ENCODE assay signal across 9 mouse cellular contexts in the genomic region with DNA sequence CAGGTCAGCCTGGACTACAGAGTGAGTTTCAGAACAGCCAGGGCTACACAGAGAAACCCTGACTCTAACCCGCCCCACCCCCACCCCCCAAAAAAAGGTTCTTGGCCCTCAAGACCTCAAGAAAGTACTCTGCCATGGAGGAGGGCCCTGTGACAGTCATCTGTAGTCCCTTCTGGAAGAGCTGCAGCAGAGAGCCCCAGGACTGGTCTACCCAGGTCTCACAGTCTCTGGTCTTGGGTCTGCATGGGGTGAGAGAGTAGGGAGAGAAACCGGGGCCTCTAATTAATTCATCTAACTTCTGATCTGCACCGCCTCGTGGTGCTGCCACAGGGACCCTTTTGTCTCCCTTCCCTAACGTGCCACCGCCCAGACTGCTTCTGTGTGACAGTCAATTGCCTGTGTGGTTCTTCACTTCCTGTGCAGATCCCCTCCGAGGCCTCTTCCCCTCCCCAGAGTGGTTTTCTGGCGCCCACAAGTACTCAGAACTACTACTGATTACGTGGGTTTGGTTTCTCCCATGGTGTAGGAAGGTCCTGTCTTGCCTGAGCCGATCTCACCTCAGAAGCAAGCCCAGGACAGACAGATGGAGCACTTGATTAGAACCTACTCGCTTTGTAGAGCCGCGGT.
A peak's percentile ranks its signal among the peaks of the same experiment; 100 is the strongest.
DNase-seq lines count a peak whose midpoint lies in the region; ATAC-seq and TF ChIP-seq lines count a peak whose summit lies in the region.
"Had no signal": no experiment of that assay in that cellular context is flagged by ENCODE, and none has a peak within 500 bp of the region (broad histone marks: within the 10 kb centered on the region; RNA-seq: fewer than 3 reads in every experiment).

No protein-coding gene starts in this region.

- no peak overlapping the region for H3K4me3 ChIP-seq in hindbrain, embryonic 12.5 days
- no peak overlapping the region for H3K4me3 ChIP-seq in hindbrain, postnatal 0 days (ENCODE audit: low read length)
- H3K4me3 ChIP-seq in CH12.LX (replicated peaks in 1 of 3; ENCODE audit: low read depth in 2 of 3, low read length in 2 of 3, poor library complexity in 1 of 3), result no peak overlapping the region
- no peak overlapping the region for H3K4me3 ChIP-seq in liver, embryonic 14.5 days (ENCODE audit: insufficient read depth in 1 of 2, low read depth in 2 of 2, low read length in 2 of 2)

- TF ChIP-seq POLR2A in CH12.LX (IDR thresholded peaks at IDR 0.05; ENCODE audit: low read depth, low read length), result no peak

- ATAC-seq in hindbrain, embryonic 12.5 days (ENCODE audit: low FRiP score), result peak; percentile 32; the same call in 1 of the 2 replicates
- no peak for ATAC-seq in hindbrain, postnatal 0 days
- ATAC-seq in liver, embryonic 14.5 days (ENCODE audit: insufficient read depth), result peak; percentile 28; the same call in 1 of the 2 replicates

- H3K4me2 ChIP-seq in hindbrain, embryonic 12.5 days (replicated peaks), result no peak overlapping the region
- no peak overlapping the region for H3K4me2 ChIP-seq in hindbrain, postnatal 0 days (ENCODE audit: low read depth, low read length)
- peak overlapping the region; percentile 73 for H3K4me2 ChIP-seq in CH12.LX (ENCODE audit: insufficient read depth, low read depth, poor library complexity, severe bottlenecking)
- H3K4me2 ChIP-seq in liver, embryonic 14.5 days (ENCODE audit: low read depth), result no peak overlapping the region

- intact Hi-C loops in gastrocnemius, postnatal 36 days (cut with DNase I), result no loop called here

- in situ Hi-C loops in CH12.LX (cut with MboI; ENCODE audit: low pct_ligation_motif_present, low pct_unique_long_range_greater_than_20kb, low sequenced_read_pairs), result no loop called here

- no peak overlapping the region for H3K9ac ChIP-seq in hindbrain, embryonic 12.5 days
- no peak overlapping the region for H3K9ac ChIP-seq in hindbrain, postnatal 0 days (replicated peaks; ENCODE audit: low read length)
- no peak overlapping the region for H3K9ac ChIP-seq in CH12.LX (ENCODE audit: insufficient read depth, low read depth)
- no peak overlapping the region for H3K9ac ChIP-seq in liver, embryonic 14.5 days (replicated peaks)

- H3K27me3 ChIP-seq in hindbrain, embryonic 12.5 days, result no peaks in the 10 kb centered on the region
- no peaks in the 10 kb centered on the region for H3K27me3 ChIP-seq in hindbrain, postnatal 0 days (ENCODE audit: insufficient read depth, low read length)
- H3K27me3 ChIP-seq in CH12.LX (replicated peaks), result peaks cover 32% of the 10 kb centered on the region
- no peaks in the 10 kb centered on the region for H3K27me3 ChIP-seq in liver, embryonic 14.5 days (ENCODE audit: control insufficient read depth, insufficient read depth, low read length)

- no peak; the same call in 1 of the 2 replicates for TF ChIP-seq RAD21 in CH12.LX (IDR thresholded peaks at IDR 0.05; ENCODE audit: low read depth, low read length)

- TF ChIP-seq EP300 in CH12.LX (IDR thresholded peaks at IDR 0.05; ENCODE audit: low read length), result peak; percentile 78
- no peak for TF ChIP-seq EP300 in liver, embryonic 14.5 days (IDR thresholded peaks at IDR 0.05; ENCODE audit: low read depth)

- H3K9me3 ChIP-seq in hindbrain, embryonic 12.5 days (replicated peaks), result no peaks in the 10 kb centered on the region
- no peaks in the 10 kb centered on the region for H3K9me3 ChIP-seq in hindbrain, postnatal 0 days (ENCODE audit: low read length)
- H3K9me3 ChIP-seq in CH12.LX (replicated peaks; ENCODE audit: low read length), result peaks cover 2% of the 10 kb centered on the region
- no peaks in the 10 kb centered on the region for H3K9me3 ChIP-seq in liver, embryonic 14.5 days (ENCODE audit: control insufficient read depth, low read length)

- 0 out of 2 replicates have a peak, but pooled peaks cover 5% of the 10 kb centered on the region for H3K4me1 ChIP-seq in hindbrain, embryonic 12.5 days
- no peaks in the 10 kb centered on the region for H3K4me1 ChIP-seq in hindbrain, postnatal 0 days (ENCODE audit: insufficient read depth, low read length)
- peaks cover 5 to 15% of the 10 kb centered on the region in 2 experiments; a peak in 3 of 4 replicates for H3K4me1 ChIP-seq in CH12.LX (ENCODE audit: control insufficient read depth in 1 of 2, insufficient read depth in 2 of 2)
- no peaks in the 10 kb centered on the region for H3K4me1 ChIP-seq in liver, embryonic 14.5 days (replicated peaks; ENCODE audit: control insufficient read depth in 2 of 2, insufficient read depth in 2 of 2, low read length in 1 of 2)

- H3K36me3 ChIP-seq in hindbrain, embryonic 12.5 days, result no peaks in the 10 kb centered on the region
- no peaks in the 10 kb centered on the region for H3K36me3 ChIP-seq in hindbrain, postnatal 0 days (ENCODE audit: insufficient read depth, low read length)
- H3K36me3 ChIP-seq in CH12.LX (replicated peaks in 1 of 2; ENCODE audit: control insufficient read depth in 1 of 2, insufficient read depth in 1 of 2, low read length in 1 of 2), result peaks cover 3 to 21% of the 10 kb centered on the region in 2 experiments
- no peaks in the 10 kb centered on the region for H3K36me3 ChIP-seq in liver, embryonic 14.5 days (replicated peaks; ENCODE audit: control insufficient read depth, insufficient read depth, low read depth)

- dilution Hi-C loops in CH12.LX (cut with MboI; ENCODE audit: extremely low pct_ligation_motif_present, extremely low pct_unique_long_range_greater_than_20kb, low sequenced_read_pairs), result no loop called here

- H3K27ac ChIP-seq in hindbrain, embryonic 12.5 days, result no peak overlapping the region
- H3K27ac ChIP-seq in hindbrain, postnatal 0 days, result no peak overlapping the region
- peak overlapping the region; percentile 9; the same call in 1 of the 2 replicates for H3K27ac ChIP-seq in CH12.LX (ENCODE audit: insufficient read depth, low read depth)
- no peak overlapping the region for H3K27ac ChIP-seq in liver, embryonic 14.5 days

- DNase-seq in hindbrain, postnatal 0 days (ENCODE audit: low spot score), result no peak
- DNase-seq in CH12.LX (ENCODE audit: extremely low read depth), result peak; percentile 89
- DNase-seq in liver, embryonic 14.5 days (ENCODE audit: low read depth in 3 of 3, low spot score in 3 of 3), result peak; percentile 3 to 7 (median 4)
- DNase-seq in spleen, postnatal 10 days (ENCODE audit: low spot score in 2 of 2), result peak; percentile 17 to 62
- DNase-seq in cerebellum, postnatal 14 days, result no peak
- no peak for DNase-seq in right cerebral cortex, postnatal 36 days (ENCODE audit: low spot score in 2 of 2)
- no peak for DNase-seq in gastrocnemius, postnatal 36 days
- DNase-seq: heart, postnatal 4 days had no signal

- TF ChIP-seq CTCF in hindbrain, postnatal 0 days (IDR thresholded peaks at IDR 0.05; ENCODE audit: low read depth), result no peak
- no peak for TF ChIP-seq CTCF in CH12.LX (conservative IDR thresholded peaks at IDR 0.05 in 1 of 2, IDR thresholded peaks at IDR 0.05 in 1 of 2; ENCODE audit: low read depth in 2 of 2, low read length in 2 of 2)
- no peak for TF ChIP-seq CTCF in liver, embryonic 14.5 days (IDR thresholded peaks at IDR 0.05; ENCODE audit: low read depth)

- no peaks in the 10 kb centered on the region for H3K79me2 ChIP-seq in CH12.LX (replicated peaks; ENCODE audit: control insufficient read depth, extremely low read depth, insufficient read depth, poor library complexity, severe bottlenecking)

- 57% methylated on average over 13 of the region's 13 CpGs for WGBS in hindbrain, embryonic 12.5 days
- 60% methylated on average over 13 of the region's 13 CpGs for WGBS in hindbrain, postnatal 0 days
- WGBS in liver, embryonic 14.5 days (ENCODE audit: insufficient replicate concordance), result 11% methylated on average over 13 of the region's 13 CpGs

TF ChIP-seq in CH12.LX, 34 proteins besides CTCF, POLR2A, EP300 and RAD21 (continues in another document):
- TF ChIP-seq ELF1 (IDR thresholded peaks at IDR 0.05; ENCODE audit: low read depth, low read length) (peak; percentile 67), MAFK (IDR thresholded peaks at IDR 0.05; ENCODE audit: insufficient replicate concordance, low read length) (peak; percentile 95), ZKSCAN1 (IDR thresholded peaks at IDR 0.05; ENCODE audit: borderline replicate concordance, low read depth, low read length) (no peak), CHD1 (IDR thresholded peaks at IDR 0.05; ENCODE audit: low read depth, low read length) (no peak), MAZ (IDR thresholded peaks at IDR 0.05; ENCODE audit: low read depth, low read length) (peak; percentile 76), ETS1 (conservative IDR thresholded peaks at IDR 0.05; ENCODE audit: low read depth, low read length) (peak; percentile 81), MAX (IDR thresholded peaks at IDR 0.05; ENCODE audit: low read length) (peak; percentile 74), GABPA (IDR thresholded peaks at IDR 0.05; ENCODE audit: insufficient replicate concordance, low read depth, low read length) (no peak), ZC3H11A (IDR thresholded peaks at IDR 0.05; ENCODE audit: low read depth, low read length) (no peak), SMC3 (IDR thresholded peaks at IDR 0.05; ENCODE audit: low read depth, low read length) (no peak), ZMIZ1 (IDR thresholded peaks at IDR 0.05; ENCODE audit: low read depth, low read length) (no peak), E2F4 (IDR thresholded peaks at IDR 0.05; ENCODE audit: insufficient replicate concordance, low read depth, low read length) (no peak), UBTF (IDR thresholded peaks at IDR 0.05; ENCODE audit: low read depth, low read length) (no peak), TBP (conservative IDR thresholded peaks at IDR 0.05; ENCODE audit: low read depth, low read length) (no peak), KAT2A (IDR thresholded peaks at IDR 0.05; ENCODE audit: insufficient replicate concordance, low read length) (no peak), POLR2AphosphoS2 (IDR thresholded peaks at IDR 0.05; ENCODE audit: low read depth, low read length) (no peak), JUND (conservative IDR thresholded peaks at IDR 0.05; ENCODE audit: low read depth, low read length) (0 out of 2 replicates have a peak, but pooled peaks have one; percentile 10), ZNF384 (IDR thresholded peaks at IDR 0.05; ENCODE audit: low read depth, low read length) (0 out of 2 replicates have a peak, but pooled peaks have one; percentile 9), RCOR1 (conservative IDR thresholded peaks at IDR 0.05; ENCODE audit: low read depth, low read length) (peak; percentile 85), BHLHE40 (IDR thresholded peaks at IDR 0.05; ENCODE audit: low read depth, low read length) (peak; percentile 91), IRF4 (IDR thresholded peaks at IDR 0.05; ENCODE audit: low read depth, low read length) (peak; percentile 94), MEF2A (IDR thresholded peaks at IDR 0.05; ENCODE audit: borderline replicate concordance, low read depth, low read length) (peak; percentile 83), NRF1 (IDR thresholded peaks at IDR 0.05; ENCODE audit: low read depth, low read length) (no peak), PAX5 (IDR thresholded peaks at IDR 0.05; ENCODE audit: low read length) (no peak), USF1 (IDR thresholded peaks at IDR 0.05; ENCODE audit: low read depth, low read length) (no peak), JUN (IDR thresholded peaks at IDR 0.05; ENCODE audit: insufficient read depth, low read depth, low read length) (no peak)

Comparison
In these comparisons a context has a peak if more than half of its experiments do, and no peak if none do; other contexts are left out.
1. DNase-seq: peak in CH12.LX (single experiment), liver, embryonic 14.5 days (3 of 3) and spleen, postnatal 10 days (2 of 2); none in hindbrain, postnatal 0 days (single experiment), cerebellum, postnatal 14 days (0 of 2), right cerebral cortex, postnatal 36 days (0 of 2) and gastrocnemius, postnatal 36 days (0 of 2).